22 mouse cellular contexts compared by ENCODE assay signal in genomic region chr19:32762493-32762892, GRCm38 (mm10). TPM values are rescaled to one million over a fixed set of nuclear protein-coding genes. Genes with fewer than 3 reads are reported as not detected.
A peak's percentile ranks its signal among the peaks of the same experiment; 100 is the strongest.
DNase-seq lines count a peak whose midpoint lies in the region; ATAC-seq and TF ChIP-seq lines count a peak whose summit lies in the region.
"Had no signal": no experiment of that assay in that cellular context is flagged by ENCODE, and none has a peak within 500 bp of the region (broad histone marks: within the 10 kb centered on the region; RNA-seq: fewer than 3 reads in every experiment).

No protein-coding gene starts in this region.

- H3K36me3 ChIP-seq in hindbrain, embryonic 14.5 days (replicated peaks; ENCODE audit: control insufficient read depth, insufficient read depth): 0 out of 2 replicates have a peak, but pooled peaks cover 8% of the 10 kb centered on the region
- no peaks in the 10 kb centered on the region for H3K36me3 ChIP-seq in hindbrain, embryonic 12.5 days
- H3K36me3 ChIP-seq in liver, postnatal 0 days (replicated peaks; ENCODE audit: insufficient read depth, low read length): peaks cover 8% of the 10 kb centered on the region
- H3K36me3 ChIP-seq in hindbrain, embryonic 16.5 days (ENCODE audit: control insufficient read depth, insufficient read depth, low read length): no peaks in the 10 kb centered on the region

- no peak for DNase-seq in hindbrain, embryonic 14.5 days (ENCODE audit: low spot score)
- DNase-seq in liver, postnatal 0 days: no peak
- no peak for DNase-seq in liver
- DNase-seq in MEL-GATA-1-ER (ENCODE audit: extremely low read depth, low read depth): peak; percentile 52
- DNase-seq in heart, postnatal 14 days: no peak
- DNase-seq in cerebellum, adult 11-12 months: no peak
- DNase-seq: adrenal gland, postnatal 10 days; cerebellum, postnatal 10 days; embryo, embryonic 11 days; heart, postnatal 10 days; kidney, postnatal 4 days; lung, postnatal 14 days; right cerebral cortex, postnatal 14 days; spleen, adult 18-20 months; thymus, adult 2 months had no signal

- WGBS in hindbrain, embryonic 14.5 days: 87% methylated on average over 4 of the region's 4 CpGs
- 89% methylated on average over 4 of the region's 4 CpGs for WGBS in hindbrain, embryonic 12.5 days
- 33% methylated on average over 4 of the region's 4 CpGs for WGBS in liver, postnatal 0 days (ENCODE audit: insufficient replicate concordance)
- WGBS in hindbrain, embryonic 16.5 days: 80% methylated on average over 4 of the region's 4 CpGs

- intact Hi-C loops in heart, postnatal 14 days (cut with DNase I): loop anchor here (5.0 kb wide), 1 partner anchor 40 kb away; no protein-coding TSS in a partner anchor

- TF ChIP-seq CTCF in liver, postnatal 0 days (IDR thresholded peaks at IDR 0.05; ENCODE audit: low read depth): no peak

- H3K9me3 ChIP-seq in hindbrain, embryonic 14.5 days (ENCODE audit: control insufficient read depth, low read length): no peaks in the 10 kb centered on the region
- H3K9me3 ChIP-seq in hindbrain, embryonic 12.5 days (replicated peaks): no peaks in the 10 kb centered on the region
- no peaks in the 10 kb centered on the region for H3K9me3 ChIP-seq in liver, postnatal 0 days (ENCODE audit: low read length)
- no peaks in the 10 kb centered on the region for H3K9me3 ChIP-seq in hindbrain, embryonic 16.5 days (ENCODE audit: control insufficient read depth, low read length)
- H3K9me3 ChIP-seq: kidney, embryonic 15.5 days; limb, embryonic 13.5 days had no signal

- ATAC-seq in hindbrain, embryonic 14.5 days (ENCODE audit: low FRiP score): no peak
- no peak for ATAC-seq in hindbrain, embryonic 12.5 days (ENCODE audit: low FRiP score)
- no peak for ATAC-seq in liver, postnatal 0 days
- no peak for ATAC-seq in hindbrain, embryonic 16.5 days
- ATAC-seq: activated CD4-positive, CD25-positive, alpha-beta regulatory T cell, adult 4 months; inflammation-experienced regulatory T-cells, adult 6 months had no signal

- H3K27ac ChIP-seq in hindbrain, embryonic 14.5 days: no peak overlapping the region
- H3K27ac ChIP-seq in hindbrain, embryonic 12.5 days: no peak overlapping the region
- no peak overlapping the region for H3K27ac ChIP-seq in liver, postnatal 0 days (ENCODE audit: low read depth)
- H3K27ac ChIP-seq in hindbrain, embryonic 16.5 days (ENCODE audit: low read depth, low read length): no peak overlapping the region
- H3K27ac ChIP-seq: kidney, embryonic 15.5 days; limb, embryonic 13.5 days had no signal

- peaks cover 44% of the 10 kb centered on the region for H3K4me1 ChIP-seq in hindbrain, embryonic 14.5 days (replicated peaks; ENCODE audit: control insufficient read depth, insufficient read depth, low read length)
- H3K4me1 ChIP-seq in hindbrain, embryonic 12.5 days: peaks cover 13% of the 10 kb centered on the region
- H3K4me1 ChIP-seq in liver, postnatal 0 days (ENCODE audit: insufficient read depth): peaks cover 3% of the 10 kb centered on the region
- peaks cover 15% of the 10 kb centered on the region for H3K4me1 ChIP-seq in hindbrain, embryonic 16.5 days (ENCODE audit: control insufficient read depth, insufficient read depth, low read depth, low read length)

- no peak for TF ChIP-seq EP300 in liver, postnatal 0 days (IDR thresholded peaks at IDR 0.05; ENCODE audit: low read depth)

- H3K27me3 ChIP-seq in hindbrain, embryonic 14.5 days (ENCODE audit: control insufficient read depth, insufficient read depth, low read length): no peaks in the 10 kb centered on the region
- no peaks in the 10 kb centered on the region for H3K27me3 ChIP-seq in hindbrain, embryonic 12.5 days
- no peaks in the 10 kb centered on the region for H3K27me3 ChIP-seq in liver, postnatal 0 days (ENCODE audit: insufficient read depth, low read length)
- H3K27me3 ChIP-seq in hindbrain, embryonic 16.5 days (replicated peaks; ENCODE audit: control insufficient read depth, insufficient read depth, low read length): no peaks in the 10 kb centered on the region
- H3K27me3 ChIP-seq: kidney, embryonic 15.5 days; limb, embryonic 13.5 days had no signal

- H3K9ac ChIP-seq in hindbrain, embryonic 14.5 days: no peak overlapping the region
- no peak overlapping the region for H3K9ac ChIP-seq in hindbrain, embryonic 12.5 days
- H3K9ac ChIP-seq in liver, postnatal 0 days (replicated peaks): no peak overlapping the region
- no peak overlapping the region for H3K9ac ChIP-seq in hindbrain, embryonic 16.5 days (ENCODE audit: low read depth, low read length)
- H3K9ac ChIP-seq: kidney, embryonic 15.5 days; limb, embryonic 13.5 days had no signal

- H3K4me3 ChIP-seq in hindbrain, embryonic 14.5 days (replicated peaks; ENCODE audit: low read length): no peak overlapping the region
- H3K4me3 ChIP-seq in hindbrain, embryonic 12.5 days: no peak overlapping the region
- H3K4me3 ChIP-seq in liver, postnatal 0 days (ENCODE audit: low read depth, low read length): no peak overlapping the region
- no peak overlapping the region for H3K4me3 ChIP-seq in hindbrain, embryonic 16.5 days (ENCODE audit: low read length)
- H3K4me3 ChIP-seq: kidney, embryonic 15.5 days; limb, embryonic 13.5 days had no signal

- peak overlapping the region; percentile 4 for H3K4me2 ChIP-seq in hindbrain, embryonic 14.5 days (replicated peaks)
- H3K4me2 ChIP-seq in hindbrain, embryonic 12.5 days (replicated peaks): no peak overlapping the region
- H3K4me2 ChIP-seq in liver, postnatal 0 days (ENCODE audit: low read depth, low read length): 0 out of 2 replicates have a peak overlapping the region, but pooled peaks have one; percentile 4
- H3K4me2 ChIP-seq in hindbrain, embryonic 16.5 days (ENCODE audit: low read length): peak overlapping the region; percentile 8; the same call in 1 of the 2 replicates
- H3K4me2 ChIP-seq: heart, embryonic 11.5 days; kidney, embryonic 15.5 days; limb, embryonic 13.5 days had no signal

RNA-seq across cellular contexts. Expression of gene Pten, which starts 5.2 kb away (rescaled TPM):
- polyA plus RNA-seq in hindbrain, embryonic 14.5 days (2014; fragmentation: Nextera tagmentation; extraction: Ambion mirVana): 21.8 and 22.8 TPM in 2 replicates
- polyA plus RNA-seq in hindbrain, embryonic 12.5 days (2016; fragmentation: Nextera tagmentation; extraction: Ambion mirVana): 14.1 and 15.7 TPM in 2 replicates
- 5.1 and 5.9 TPM in 2 replicates for polyA plus RNA-seq in liver, postnatal 0 days (2015; fragmentation: Nextera tagmentation; extraction: Ambion mirVana)
- 10.7 and 10.8 TPM in 2 replicates for polyA plus RNA-seq in hindbrain, embryonic 16.5 days (2015; fragmentation: Nextera tagmentation; extraction: Ambion mirVana)
- total RNA-seq in heart, postnatal 14 days (2021): 10 to 100 TPM; 65.4 to 66.3 TPM

RNA-seq across cellular contexts. Expression of gene Atad1, which starts 22.9 kb away (rescaled TPM):
- 128 and 144 TPM in 2 replicates for polyA plus RNA-seq in hindbrain, embryonic 14.5 days (2014; fragmentation: Nextera tagmentation; extraction: Ambion mirVana)
- polyA plus RNA-seq in hindbrain, embryonic 12.5 days (2016; fragmentation: Nextera tagmentation; extraction: Ambion mirVana): 98.6 and 102 TPM in 2 replicates
- 25.9 and 26.0 TPM in 2 replicates for polyA plus RNA-seq in liver, postnatal 0 days (2015; fragmentation: Nextera tagmentation; extraction: Ambion mirVana)
- polyA plus RNA-seq in hindbrain, embryonic 16.5 days (2015; fragmentation: Nextera tagmentation; extraction: Ambion mirVana): 114 and 123 TPM in 2 replicates
- total RNA-seq in heart, postnatal 14 days (2021): 10 to 100 TPM; 68.7 to 72.1 TPM
